Mouse (Mus musculus) liver, adult 2 months (tissue): ENCODE measurements around the gene Srd5a2.

ENCODE experiments used
- CTCF ChIP-seq: fragments of 200-500 bp; IDR thresholded peaks from 2 replicates; pipeline ENCODE4 v1.5.1; 2011; ENCODE audit warnings: low read depth, low read length, control low read depth
- POLR2A ChIP-seq: fragments of 200-500 bp; IDR thresholded peaks from 2 replicates; pipeline ENCODE4 v1.6.1; 2011; ENCODE audit warnings: low read length, control low read depth; ENCODE audit not compliant: insufficient read depth; ENCODE audit errors: extremely low read depth

DNA sequence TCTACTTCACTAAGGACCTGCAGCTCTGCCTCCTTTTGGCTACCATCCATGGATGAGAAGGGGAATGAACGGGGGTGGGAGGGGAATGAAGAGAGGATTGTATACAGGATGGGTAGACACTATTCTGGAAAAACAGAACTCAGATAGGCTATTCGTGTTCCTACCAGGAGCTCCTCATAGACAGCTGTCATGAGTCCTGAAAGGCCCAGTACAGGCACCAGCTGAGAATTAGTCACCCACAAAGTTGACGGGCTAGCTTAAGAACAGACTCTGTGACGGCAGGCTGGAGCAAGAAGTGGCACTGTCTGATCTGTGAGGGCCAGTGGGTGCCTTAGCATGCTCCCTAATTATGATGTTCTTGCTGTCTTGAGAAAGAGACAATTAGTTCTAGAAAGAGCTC is 76.4 kb downstream of the Srd5a2 start:
- TF ChIP-seq CTCF (no peak), POLR2A (no peak)
